Mouse (Mus musculus): ENCODE measurements around the gene Dnah7b.
"Not testable (repeated sequence)": the region's sequence is repeated elsewhere in the genome, so short reads cannot be mapped to it uniquely, and the experiment has no call there.

The Dnah7b gene

DNA sequence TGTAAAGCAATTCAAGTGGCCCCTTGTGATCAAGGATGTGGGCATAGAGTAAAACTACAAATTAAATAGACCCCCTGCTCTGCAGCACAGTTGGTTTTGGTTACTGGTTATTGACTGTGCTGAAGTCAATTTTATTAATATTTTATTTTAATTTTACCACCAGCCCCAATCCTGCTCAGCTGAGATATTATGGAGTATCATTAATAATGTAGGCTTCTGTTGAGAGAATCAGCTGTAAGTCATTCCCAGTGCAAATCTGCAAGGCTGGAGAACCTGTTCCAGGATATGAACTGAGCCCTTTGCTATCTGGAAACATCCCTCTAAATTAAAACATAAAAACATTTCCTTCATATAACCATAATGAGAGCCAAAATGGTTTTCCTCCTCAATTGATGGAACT is 259.8 kb downstream of the Dnah7b start:
- DNase-seq: not testable (repeated sequence)

DNA sequence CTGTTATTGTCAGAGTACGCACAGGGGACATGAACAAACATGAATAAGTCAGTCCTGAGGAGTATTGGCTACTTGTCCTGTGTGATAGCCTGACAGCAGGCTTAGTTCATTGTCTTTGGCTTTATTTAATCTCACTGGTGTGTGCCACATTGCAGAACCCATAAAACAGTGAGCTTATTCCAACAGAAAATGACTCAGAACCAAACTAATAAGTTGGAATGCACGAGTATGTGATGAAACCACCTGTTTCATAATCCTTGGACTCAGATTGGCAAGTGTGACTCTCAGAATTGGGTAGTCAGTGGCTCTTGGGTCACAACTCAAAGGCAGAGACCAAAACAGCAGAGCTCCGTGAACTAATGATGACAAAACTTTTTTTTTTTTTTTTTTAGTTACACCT is 279.2 kb downstream of the Dnah7b start:
- DNase-seq: not testable (repeated sequence)

DNA sequence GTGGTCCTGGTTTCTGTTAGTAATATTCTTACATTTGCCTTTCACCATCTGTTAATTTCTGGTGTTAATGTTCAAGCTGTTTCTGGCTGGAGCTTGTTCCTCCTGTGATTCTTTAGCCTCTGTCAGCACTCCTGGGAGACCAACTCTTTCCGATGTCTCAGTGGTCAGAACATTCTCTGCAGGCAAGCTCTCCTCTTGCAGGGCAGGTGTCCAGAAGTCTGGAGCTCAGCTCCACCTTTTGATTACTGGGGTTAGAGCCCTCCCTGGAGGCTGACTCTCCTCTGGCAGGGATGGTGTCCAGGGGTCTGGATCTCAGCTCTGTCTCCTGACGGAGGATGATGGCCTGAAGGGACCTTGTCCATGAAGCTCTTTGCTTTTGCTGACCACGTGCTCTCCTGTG is 314.5 kb downstream of the Dnah7b start:
- DNase-seq: not testable (repeated sequence)

DNA sequence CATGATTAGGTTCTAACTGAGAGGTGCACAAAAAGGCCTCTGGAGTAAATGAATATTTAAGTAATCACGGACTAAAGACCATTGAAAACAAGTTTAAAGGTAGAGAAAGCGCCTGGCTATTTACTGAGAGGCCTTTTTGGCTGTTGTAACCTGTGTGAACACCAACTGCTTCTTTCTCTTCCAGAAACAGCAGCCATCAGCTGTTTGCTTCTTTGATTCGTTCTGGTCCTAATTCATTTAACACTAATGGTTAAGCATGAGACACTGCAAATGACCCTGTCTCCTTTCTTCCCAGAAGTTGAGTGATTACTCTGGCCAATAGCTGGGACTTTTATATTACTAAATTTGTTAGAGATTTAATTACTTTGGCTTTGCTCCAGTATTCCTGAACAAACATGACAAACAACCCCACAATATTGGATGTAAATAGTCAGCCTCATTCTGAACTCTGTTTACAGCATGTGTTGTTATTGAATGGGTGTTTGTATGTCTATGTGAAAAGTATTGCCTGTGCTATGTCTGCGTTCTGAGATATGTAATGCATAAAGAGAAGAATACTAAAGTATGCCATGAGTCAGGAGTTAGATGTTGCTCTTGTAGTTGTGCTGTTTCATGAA is 328.7 kb downstream of the Dnah7b start:
- not testable (repeated sequence) for DNase-seq

DNA sequence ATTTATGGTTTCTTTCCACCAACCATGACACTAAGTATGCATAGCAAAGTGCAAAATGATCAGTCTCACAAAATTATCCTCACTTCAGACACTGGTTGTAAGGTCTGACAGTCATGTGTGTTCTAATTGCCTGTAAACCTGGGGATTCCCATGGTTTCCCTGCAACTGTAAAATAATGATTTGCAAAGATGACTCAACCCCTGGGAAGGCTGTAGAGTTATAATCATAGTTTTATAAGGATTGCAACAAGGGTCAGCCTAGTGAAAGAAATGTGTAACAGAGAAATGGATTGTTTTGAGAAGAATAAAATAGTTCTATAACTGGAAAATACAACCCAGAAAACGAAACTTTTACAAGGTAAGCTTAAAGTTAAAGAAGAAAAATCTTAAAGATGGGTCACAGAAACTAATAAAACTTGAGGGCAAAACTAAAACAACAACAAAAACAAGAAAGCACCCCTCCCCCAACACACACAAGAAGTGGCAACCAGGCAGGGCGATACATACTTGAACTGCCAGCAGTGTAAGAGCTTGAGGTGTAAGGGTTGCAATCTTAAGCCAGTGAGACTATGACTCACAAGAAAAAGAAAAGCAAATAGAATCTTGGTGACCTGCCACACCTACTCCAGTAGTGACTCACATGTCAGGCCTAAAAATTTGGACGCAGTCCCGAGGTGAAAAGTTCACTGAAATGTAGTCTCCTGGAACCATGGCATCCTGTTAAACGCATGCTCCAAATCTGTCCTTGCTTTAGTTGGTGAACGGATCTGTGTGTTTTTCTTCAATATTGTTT is 342.4 kb downstream of the Dnah7b start:
- DNase-seq: no peak

DNA sequence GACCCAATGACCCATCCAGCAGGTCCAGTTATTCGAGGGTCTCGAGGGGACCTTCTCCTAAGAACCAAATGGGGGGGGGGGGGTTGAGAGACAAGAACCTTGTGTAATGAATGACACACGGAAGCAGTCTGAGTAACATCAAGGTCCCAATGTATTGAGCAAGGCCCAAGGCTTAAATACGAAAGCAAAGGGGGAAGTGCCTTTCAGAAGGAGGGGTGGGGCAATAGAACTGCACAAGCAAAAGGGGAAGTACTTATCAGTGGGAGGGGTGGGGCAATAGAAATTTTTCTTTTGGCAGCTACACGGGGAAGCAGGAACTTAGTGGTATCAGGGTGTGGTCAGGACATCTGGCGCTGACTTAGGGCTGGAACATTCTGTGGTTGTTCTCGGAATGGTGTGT is 348.7 kb downstream of the Dnah7b start:
- not testable (repeated sequence) for DNase-seq

DNA sequence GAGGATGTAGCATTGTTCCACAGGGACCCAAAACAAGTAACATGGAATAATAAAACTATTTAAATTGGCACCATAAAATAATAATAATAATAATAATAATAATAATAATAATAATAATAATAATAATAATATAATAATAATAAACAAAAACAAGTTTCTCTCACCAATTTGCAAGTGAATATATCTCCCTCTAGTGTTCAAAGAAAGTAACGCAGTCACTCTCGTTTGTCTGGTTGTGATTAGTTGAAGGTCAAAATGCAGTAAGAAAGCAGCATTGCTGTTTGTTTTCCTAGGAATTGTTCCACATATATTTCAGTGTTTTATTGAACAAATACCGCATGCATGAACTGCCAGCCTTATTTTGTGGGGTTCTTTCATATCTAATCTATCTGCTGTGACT is 350.8 kb downstream of the Dnah7b start:
- not testable (repeated sequence) for DNase-seq

DNA sequence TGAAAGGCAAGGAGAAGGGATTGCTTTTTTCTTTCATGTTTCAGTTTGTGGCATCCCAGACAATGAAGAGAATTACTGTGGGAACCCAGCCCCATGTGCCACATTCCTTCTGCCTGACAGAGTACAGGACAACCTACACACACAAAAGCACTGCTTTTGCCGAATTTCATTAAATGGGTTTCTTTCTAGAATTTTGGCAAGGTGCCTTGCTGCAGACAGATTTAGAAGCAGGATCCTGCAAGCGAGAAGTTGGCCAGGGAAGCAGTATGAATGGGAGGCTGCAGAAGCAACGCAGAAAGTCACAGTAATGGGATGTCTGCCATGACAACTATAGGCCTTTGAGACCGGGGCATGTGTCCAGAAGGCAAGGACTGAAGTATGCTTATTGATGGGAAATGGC is 352.9 kb downstream of the Dnah7b start:
- DNase-seq: not testable (repeated sequence)
